Mouse (Mus musculus) liver, embryonic 13.5 days (tissue): Measurements from ENCODE around the gene B3galt6. TPM values are rescaled to one million over a fixed set of nuclear protein-coding genes. Genes with fewer than 3 reads are reported as not detected.

Source experiments
- ATAC-seq: fragments of 200-750 bp; cut with Nextera tagmentation; 2 replicates; pipeline ENCODE4 v1.8.0; 2017; ENCODE audit warnings: low read depth, mild to moderate bottlenecking, moderate number of reproducible peaks, moderate library complexity
- DNase-seq: peaks from one replicate; pipeline ENCODE4 v3.0.0; 2022
- H3K27ac ChIP-seq: fragments of 300-500 bp; sonication (generic); 2 replicates; pipeline ENCODE4 v1.5.1; 2015; ENCODE audit warnings: moderate library complexity, mild to moderate bottlenecking, inconsistent platforms
- H3K27me3 ChIP-seq: fragments of 300-500 bp; sonication (generic); 2 replicates; pipeline ENCODE4 v1.6.1; 2015; ENCODE audit warnings: mild to moderate bottlenecking, inconsistent platforms
- H3K36me3 ChIP-seq: fragments of 300-500 bp; sonication (generic); 2 replicates; pipeline ENCODE4 v1.6.1; 2015; ENCODE audit warnings: mild to moderate bottlenecking, inconsistent platforms
- H3K4me1 ChIP-seq: fragments of 300-500 bp; sonication (generic); replicated peaks from 2 replicates; pipeline ENCODE4 v1.6.1; 2015; ENCODE audit warnings: inconsistent platforms
- H3K4me2 ChIP-seq: fragments of 300-500 bp; sonication (generic); 2 replicates; pipeline ENCODE4 v1.6.1; 2015; ENCODE audit warnings: inconsistent platforms, mild to moderate bottlenecking, moderate library complexity
- H3K4me3 ChIP-seq: fragments of 300-500 bp; sonication (generic); replicated peaks from 2 replicates; pipeline ENCODE4 v1.5.1; 2015; ENCODE audit warnings: mild to moderate bottlenecking, inconsistent platforms
- H3K9ac ChIP-seq: fragments of 300-500 bp; sonication (generic); 2 replicates; pipeline ENCODE4 v1.6.1; 2015; ENCODE audit warnings: mild to moderate bottlenecking, inconsistent platforms
- H3K9me3 ChIP-seq: fragments of 300-500 bp; sonication (generic); replicated peaks from 2 replicates; pipeline ENCODE4 v1.6.1; 2016; ENCODE audit warnings: inconsistent platforms
- WGBS: fragments of 180-500 bp; shearing (Covaris S2); methylation state at CpG from one replicate; pipeline ENCODE4 v1.1.7; 2015; ENCODE audit not compliant: insufficient replicate concordance; 5-methylcytosine and 5-hydroxymethylcytosine counted together
- polyA plus RNA-seq: library from polyadenylated mRNA; unstranded; fragments of >200 nt; fragmentation: Nextera tagmentation; extraction: Ambion mirVana; gene quantifications from 2 replicates; pipeline ENCODE4 v1.2.1, GENCODE M21; 2015

Gene B3galt6
- polyA plus RNA-seq, 1 experiment from 2014 or later = 6.2 TPM

GRCm38 (mm10) chr4:155955491-155955890 lies 37.0 kb downstream of the B3galt6 start:
- DNase-seq = no peak
- no peaks in the 10 kb centered on the region for H3K27me3 ChIP-seq

GRCm38 (mm10) chr4:155947094-155947493 lies 45.4 kb downstream of the B3galt6 start:
- ATAC-seq (no peak), DNase-seq (no peak)
- Histone ChIP-seq H3K4me3 (no peak overlapping the region), H3K27ac (no peak overlapping the region), H3K36me3 (peaks cover 60% of the 10 kb centered on the region), H3K4me1 (peaks cover 43% of the 10 kb centered on the region), H3K4me2 (no peak overlapping the region), H3K9ac (no peak overlapping the region), H3K9me3 (no peaks in the 10 kb centered on the region), H3K27me3 (peaks cover 6% of the 10 kb centered on the region; the same call in 1 of the 2 replicates)

More at GRCm38 (mm10) chr4:155955491-155955890, 37.0 kb downstream of the B3galt6 start:
- Histone ChIP-seq H3K4me3 (no peak overlapping the region), H3K9me3 (no peaks in the 10 kb centered on the region), H3K9ac (no peak overlapping the region), H3K4me2 (no peak overlapping the region), H3K27ac (no peak overlapping the region), H3K36me3 (peaks cover 80% of the 10 kb centered on the region), H3K4me1 (peaks cover 3% of the 10 kb centered on the region; the same call in 1 of the 2 replicates)
- 87% methylated on average over 6 of the region's 6 CpGs for WGBS
- ATAC-seq = no peak

- Histone ChIP-seq H3K4me1 (peaks cover 43% of the 10 kb centered on the region), H3K27ac (peak overlapping the region; percentile 76), H3K4me3 (peak overlapping the region; percentile 90), H3K36me3 (peaks cover 32% of the 10 kb centered on the region), H3K9me3 (no peaks in the 10 kb centered on the region), H3K27me3 (peaks cover 18% of the 10 kb centered on the region; the same call in 1 of the 2 replicates), H3K4me2 (peak overlapping the region; percentile 82), H3K9ac (peak overlapping the region; percentile 94)
- ATAC-seq (peak; percentile 8; the same call in 1 of the 2 replicates), DNase-seq (no peak)
- under 1% methylated on average over 17 of the region's 17 CpGs for WGBS
Measured at GRCm38 (mm10) chr4:155944271-155944670, 48.2 kb downstream of the B3galt6 start.

- WGBS = under 1% methylated on average over 85 of the region's 85 CpGs
- Histone ChIP-seq H3K4me1 (peaks cover 43% of the 10 kb centered on the region), H3K9ac (peak within 1 kb of the TSS; percentile 94), H3K27me3 (peaks cover 22% of the 10 kb centered on the region; the same call in 1 of the 2 replicates), H3K9me3 (no peaks in the 10 kb centered on the region), H3K4me3 (peak within 1 kb of the TSS; percentile 90), H3K36me3 (peaks cover 26% of the 10 kb centered on the region), H3K4me2 (peak within 1 kb of the TSS; percentile 82), H3K27ac (peak within 1 kb of the TSS; percentile 76)
- DNase-seq (peak; percentile 86), ATAC-seq (peak; percentile 97)
Measured at GRCm38 (mm10) chr4:155943534-155944249, 48.8 kb downstream of the B3galt6 start, which contains the start of gene Ube2j2. Gene Ube2j2, plus strand, starts transcription at chr4:155943831.

- peak overlapping the region; percentile 90 for H3K4me3 ChIP-seq
- H3K27ac ChIP-seq = peak overlapping the region; percentile 76; the same call in 1 of the 2 replicates
- H3K4me2 ChIP-seq = peak overlapping the region; percentile 82
- peaks cover 43% of the 10 kb centered on the region for H3K4me1 ChIP-seq
- no peak for DNase-seq
- peak overlapping the region; percentile 94 for H3K9ac ChIP-seq
- H3K27me3 ChIP-seq = peaks cover 22% of the 10 kb centered on the region; the same call in 1 of the 2 replicates
- 3% methylated on average over 17 of the region's 17 CpGs for WGBS
- no peaks in the 10 kb centered on the region for H3K9me3 ChIP-seq
- peaks cover 20% of the 10 kb centered on the region for H3K36me3 ChIP-seq
- peak; percentile 18; the same call in 1 of the 2 replicates for ATAC-seq
Measured at GRCm38 (mm10) chr4:155943049-155943452, 49.4 kb downstream of the B3galt6 start.

Other genes starting within 250 kb of the B3galt6 start
- 73.2 and 75.6 TPM in 2 replicates for gene Atad3a, start 231.6 kb downstream of the B3galt6 start, polyA plus RNA-seq
- 0.43 and 0.45 TPM in 2 replicates for gene Vwa1, start 218.0 kb downstream of the B3galt6 start, polyA plus RNA-seq
- 0.08 and 0.14 TPM in 2 replicates for gene Tmem88b, start 206.8 kb downstream of the B3galt6 start, polyA plus RNA-seq
- gene Ankrd65, start 202.2 kb downstream of the B3galt6 start, polyA plus RNA-seq = not detected in 2 replicates
- 225 and 227 TPM in 2 replicates for gene Mrpl20, start 189.8 kb downstream of the B3galt6 start, polyA plus RNA-seq
- 62.9 and 68.8 TPM in 2 replicates for gene Ccnl2, start 180.2 kb downstream of the B3galt6 start, polyA plus RNA-seq
- gene Aurkaip1, start 161.4 kb downstream of the B3galt6 start, polyA plus RNA-seq = 147 and 148 TPM in 2 replicates
- gene Mxra8, start 153.0 kb downstream of the B3galt6 start, polyA plus RNA-seq = 5.6 and 6.8 TPM in 2 replicates
- 1.8 and 2.4 TPM in 2 replicates for gene Dvl1, start 145.2 kb downstream of the B3galt6 start, polyA plus RNA-seq
- gene Tas1r3, start 129.3 kb downstream of the B3galt6 start, polyA plus RNA-seq = 0.05 and 0.09 TPM in 2 replicates
- gene Cptp, start 123.2 kb downstream of the B3galt6 start, polyA plus RNA-seq = 8.4 and 10.2 TPM in 2 replicates
- gene Ints11, start 123.1 kb downstream of the B3galt6 start, polyA plus RNA-seq = 40.0 and 41.9 TPM in 2 replicates
- gene Pusl1, start 100.9 kb downstream of the B3galt6 start, polyA plus RNA-seq = 25.4 and 25.7 TPM in 2 replicates
- 7.6 and 7.8 TPM in 2 replicates for gene Acap3, start 100.8 kb downstream of the B3galt6 start, polyA plus RNA-seq
- 68.1 and 70.3 TPM in 2 replicates for gene Ube2j2, start 48.8 kb downstream of the B3galt6 start, polyA plus RNA-seq
- 55.3 and 58.7 TPM in 2 replicates for gene C1qtnf12, start 30.3 kb downstream of the B3galt6 start, polyA plus RNA-seq
- 88.2 and 91.6 TPM in 2 replicates for gene Sdf4, start 223 bp upstream of the B3galt6 start, polyA plus RNA-seq
- 0.09 and 0.20 TPM in 2 replicates for gene Tnfrsf4, start 21.2 kb upstream of the B3galt6 start, polyA plus RNA-seq
- gene Tnfrsf18, start 33.5 kb upstream of the B3galt6 start, polyA plus RNA-seq = 0.60 and 0.65 TPM in 2 replicates
- gene Ttll10, start 66.8 kb upstream of the B3galt6 start, polyA plus RNA-seq = 0.12 and 0.20 TPM in 2 replicates
- gene 9430015G10Rik, start 117.3 kb upstream of the B3galt6 start, polyA plus RNA-seq = 11.8 and 13.8 TPM in 2 replicates
- gene Rnf223, start 137.9 kb upstream of the B3galt6 start, polyA plus RNA-seq = 0.05 and 0.06 TPM in 2 replicates
- gene Agrn, start 204.8 kb upstream of the B3galt6 start, polyA plus RNA-seq = 8.5 and 8.7 TPM in 2 replicates
- 5.5 and 5.9 TPM in 2 replicates for gene Isg15, start 208.2 kb upstream of the B3galt6 start, polyA plus RNA-seq
- gene AW011738, start 210.7 kb upstream of the B3galt6 start, polyA plus RNA-seq = 0.89 and 1.0 TPM in 2 replicates
- gene Perm1, start 223.2 kb upstream of the B3galt6 start, polyA plus RNA-seq = 0.08 TPM in 1 of 2 replicates, not detected in the other
- 4.0 and 4.1 TPM in 2 replicates for gene Plekhn1, start 242.2 kb upstream of the B3galt6 start, polyA plus RNA-seq
- gene Noc2l, start 243.4 kb upstream of the B3galt6 start, polyA plus RNA-seq = 69.0 and 73.9 TPM in 2 replicates